Mouse (Mus musculus): Measurements from ENCODE around the gene Slc22a3.

Gene Slc22a3

GRCm38 (mm10) chr17:12507654-12508204 lies at the start of gene Slc22a3:
TSS of gene Slc22a3 (minus strand) at chr17:12507704.
- DNase-seq (ENCODE audit: low spot score) = no peak

DNA sequence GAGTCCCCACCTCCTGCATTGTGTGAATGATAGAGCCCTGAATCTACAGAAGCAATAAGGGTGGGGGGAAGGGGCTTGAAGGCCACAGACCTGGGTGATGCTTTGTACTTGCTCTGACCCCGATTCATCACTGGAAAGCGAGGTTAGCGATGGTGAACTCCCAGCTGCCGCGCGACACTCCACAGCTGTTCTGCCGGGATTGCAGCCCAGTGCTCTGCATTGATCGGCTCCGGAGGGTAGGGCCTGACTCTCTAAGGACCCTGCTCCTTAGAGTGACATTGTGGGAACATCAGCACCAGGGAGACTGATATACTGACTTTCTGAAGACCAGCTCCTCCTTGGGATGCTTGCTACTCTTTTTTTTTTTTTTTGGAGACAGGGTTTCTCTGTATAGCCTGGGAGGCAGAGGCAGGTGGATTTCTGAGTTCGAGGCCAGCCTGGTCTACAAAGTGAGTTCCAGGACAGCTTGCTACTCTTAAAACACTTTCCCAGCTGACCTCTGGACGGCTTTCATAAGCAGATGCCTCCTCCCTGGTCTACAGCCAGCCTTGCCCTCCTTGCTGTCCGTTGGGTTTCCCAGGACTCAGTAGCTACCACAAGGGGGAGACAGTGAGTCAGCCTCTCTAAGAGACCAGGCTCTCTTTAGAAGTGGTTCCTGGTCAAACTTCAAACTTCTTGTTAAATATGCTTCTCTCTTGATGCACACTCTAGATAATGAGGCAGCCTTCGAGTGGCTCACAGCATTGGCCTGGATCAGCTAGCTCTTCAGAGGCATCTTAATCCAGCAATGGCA lies 27.0 kb upstream of the Slc22a3 start:
- DNase-seq (ENCODE audit: low spot score) = peak; percentile 85

DNA sequence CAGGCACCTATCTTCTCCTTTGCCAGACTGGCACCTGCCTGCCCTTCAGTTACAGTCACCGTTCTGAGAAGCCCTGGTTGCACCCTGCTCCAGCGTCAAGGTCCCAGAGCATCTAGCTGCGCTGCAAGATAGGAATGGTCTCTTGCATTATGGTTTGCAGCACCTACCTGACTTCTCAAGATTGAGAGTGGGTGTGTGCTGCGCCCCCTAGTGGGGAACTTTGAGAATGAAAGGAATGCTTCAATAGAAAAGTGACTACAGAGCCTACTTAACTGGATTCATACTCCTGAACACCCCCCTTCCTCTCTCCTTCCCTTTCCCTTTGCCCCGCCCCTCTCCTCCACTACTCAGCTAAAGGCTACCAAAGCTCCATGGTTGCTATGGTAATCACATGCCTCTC lies 24.6 kb upstream of the Slc22a3 start:
- DNase-seq (ENCODE audit: low spot score) = peak; percentile 73

DNA sequence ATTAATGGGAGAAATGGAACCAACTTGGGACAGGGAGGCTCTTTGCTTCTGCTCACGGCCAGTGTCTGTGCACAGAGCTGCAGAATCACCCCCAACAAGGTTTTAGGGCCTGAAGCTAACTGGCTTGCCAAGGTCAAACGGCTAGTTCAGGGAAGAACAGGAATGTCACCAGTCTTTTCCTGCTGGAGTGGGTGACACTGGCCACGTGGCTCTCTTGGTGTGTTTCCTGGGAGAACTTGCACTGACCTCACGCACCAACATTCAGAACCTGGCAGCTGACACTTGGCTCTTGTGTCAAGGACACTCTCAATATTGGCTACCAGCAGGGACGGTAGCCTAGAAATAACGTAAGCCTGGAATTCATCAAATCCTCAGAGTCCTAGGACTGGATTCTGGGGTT lies 22.6 kb upstream of the Slc22a3 start:
- DNase-seq (ENCODE audit: low spot score) = no peak

DNA sequence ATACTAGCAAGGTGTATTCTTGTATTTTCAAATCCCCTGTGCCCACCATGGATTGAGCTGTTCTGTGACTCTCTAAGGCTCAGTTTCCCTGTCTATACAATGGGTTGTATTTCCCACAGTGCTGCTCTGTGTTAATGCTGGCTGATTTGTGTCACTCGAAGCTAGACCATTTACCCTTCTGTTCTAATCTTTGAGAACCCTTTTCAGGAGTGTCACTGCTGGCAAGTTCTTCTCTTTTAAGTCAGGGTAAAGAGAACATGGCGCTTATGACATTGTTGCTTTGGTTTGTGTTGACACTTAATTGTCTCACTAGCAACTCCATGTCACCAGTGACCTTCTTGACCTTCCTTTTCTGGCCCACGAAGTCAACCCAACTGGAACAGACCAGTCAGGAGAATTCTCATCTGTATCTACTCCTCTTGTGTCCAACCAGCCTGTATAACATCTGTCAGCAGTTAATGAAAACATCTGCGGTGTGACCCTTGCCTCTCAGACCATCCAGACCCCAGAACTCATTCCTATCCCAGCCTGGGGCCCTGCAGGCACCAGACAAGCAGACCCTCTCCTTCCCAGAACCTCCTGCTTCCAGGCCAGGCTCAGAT lies 22.0 kb upstream of the Slc22a3 start:
- DNase-seq (ENCODE audit: low spot score) = no peak

GRCm38 (mm10) chr17:12519089-12519488 lies 11.6 kb upstream of the Slc22a3 start:
- no peak for DNase-seq (ENCODE audit: low spot score)

DNA sequence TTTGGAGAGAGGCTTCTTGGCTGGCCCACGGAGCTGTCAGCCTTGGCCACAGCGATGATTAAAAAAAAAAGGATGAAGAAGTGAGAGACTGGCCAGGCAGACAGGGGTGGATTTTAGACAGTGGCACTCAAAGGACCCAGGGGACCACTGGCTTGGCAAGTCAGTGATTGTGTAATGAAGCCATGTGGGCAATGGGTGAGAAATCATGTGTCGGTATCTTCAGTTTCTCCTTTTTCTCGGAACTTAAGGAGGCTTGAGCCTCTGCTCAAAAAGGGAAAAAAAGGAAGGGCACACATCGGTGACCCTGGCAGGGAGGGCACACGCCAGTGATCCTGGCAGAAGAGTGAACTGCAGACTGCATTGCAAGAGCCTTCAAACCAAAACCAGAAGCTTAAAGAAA lies 10.7 kb upstream of the Slc22a3 start:
- no peak for DNase-seq (ENCODE audit: low spot score)

DNA sequence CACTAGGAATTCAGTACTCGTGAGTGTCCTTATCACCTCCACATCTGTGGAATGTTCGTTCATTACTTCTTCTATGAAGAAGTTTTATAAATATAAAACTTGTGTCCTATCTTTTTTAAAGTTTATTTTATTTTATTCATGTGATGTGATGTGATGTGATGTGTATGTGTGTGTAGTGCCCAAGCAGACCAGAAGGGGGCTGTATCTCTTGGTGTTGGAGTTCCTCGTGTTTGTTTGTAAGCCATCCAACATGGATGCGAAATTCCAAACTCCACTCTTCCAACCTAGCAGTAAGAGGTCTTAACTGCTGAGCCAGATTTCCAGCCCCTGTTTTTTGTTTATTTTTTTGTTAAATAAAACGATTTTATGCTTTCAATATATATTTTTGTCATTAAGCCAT lies 6.5 kb upstream of the Slc22a3 start:
- no peak for DNase-seq (ENCODE audit: low spot score)

DNA sequence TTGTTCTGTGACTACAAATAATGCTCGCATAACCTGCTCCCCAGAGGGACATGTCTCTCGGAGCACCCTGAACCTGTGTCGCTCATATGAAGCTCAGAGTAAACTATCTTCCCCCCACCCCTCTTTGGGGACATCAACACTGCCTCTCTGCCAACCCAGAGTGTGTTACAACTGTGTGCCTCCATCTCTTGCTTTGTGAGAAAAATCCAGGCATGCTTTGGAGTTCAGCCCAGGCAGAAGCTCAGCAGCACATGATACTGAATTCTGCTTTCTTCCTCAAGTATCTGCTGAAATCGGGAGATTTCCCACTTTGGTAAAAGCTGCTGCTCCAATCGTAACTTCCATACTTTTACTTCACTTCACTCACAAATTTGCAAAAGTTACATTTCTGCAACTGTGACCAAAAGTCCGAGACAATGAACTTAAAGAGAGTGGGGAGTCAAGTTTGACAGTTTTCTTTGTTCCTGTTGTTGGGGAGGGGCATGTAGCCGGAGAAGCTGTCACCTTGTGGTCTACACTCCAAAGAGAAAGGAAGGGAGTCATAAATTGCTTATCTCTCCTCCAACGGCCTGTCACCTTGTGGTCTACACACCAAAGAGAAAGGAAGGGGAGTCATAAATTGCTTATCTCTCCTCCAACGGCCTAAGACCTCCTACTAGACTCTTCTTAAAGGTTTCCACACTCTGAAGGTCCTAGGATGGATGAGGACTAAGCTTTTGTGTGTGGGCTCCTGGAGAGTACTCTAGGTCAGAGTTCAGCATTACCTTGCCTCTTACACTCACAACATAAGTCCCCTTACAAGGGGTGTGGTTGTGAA lies 5.8 kb upstream of the Slc22a3 start:
- no peak for DNase-seq (ENCODE audit: low spot score)

GRCm38 (mm10) chr17:12511193-12511592 lies 3.7 kb upstream of the Slc22a3 start:
- DNase-seq (ENCODE audit: low spot score) = no peak

DNA sequence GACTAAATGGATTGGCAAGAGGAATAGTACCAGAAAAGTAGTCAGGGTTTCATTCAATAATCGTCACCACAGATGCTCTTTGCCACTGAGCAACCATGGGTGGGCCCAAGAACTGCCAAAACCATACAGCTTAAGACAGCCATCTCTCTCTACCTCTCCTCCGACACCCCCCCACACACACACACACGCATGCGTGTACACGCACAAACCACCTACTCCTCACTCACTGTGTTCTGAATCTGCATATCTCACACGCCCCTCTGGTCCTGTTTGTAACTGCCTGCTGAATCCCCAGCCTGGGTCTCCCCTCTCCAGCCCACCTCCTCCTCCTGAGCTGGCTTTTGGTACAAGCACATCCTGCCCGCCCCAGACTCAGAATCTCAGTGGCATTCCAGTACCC lies 872 bp upstream of the Slc22a3 start:
- DNase-seq (ENCODE audit: low spot score) = no peak

- DNase-seq (ENCODE audit: low spot score) = no peak
These were observed 471 bp downstream of the Slc22a3 start for GRCm38 (mm10) chr17:12506903-12507563.

- DNase-seq (ENCODE audit: low spot score) = no peak
These were observed 1.8 kb downstream of the Slc22a3 start for GRCm38 (mm10) chr17:12505708-12506107.

GRCm38 (mm10) chr17:12499426-12499825 lies 8.1 kb downstream of the Slc22a3 start:
- DNase-seq (ENCODE audit: low spot score) = no peak

- DNase-seq (ENCODE audit: low spot score) = no peak
These were observed 11.9 kb downstream of the Slc22a3 start for GRCm38 (mm10) chr17:12495558-12495957.

GRCm38 (mm10) chr17:12491591-12491990 lies 15.9 kb downstream of the Slc22a3 start:
- no peak for DNase-seq (ENCODE audit: low spot score)

GRCm38 (mm10) chr17:12489888-12490287 lies 17.6 kb downstream of the Slc22a3 start:
- no peak for DNase-seq (ENCODE audit: low spot score)

- no peak for DNase-seq (ENCODE audit: low spot score)
These were observed 21.8 kb downstream of the Slc22a3 start for GRCm38 (mm10) chr17:12485657-12486056.

DNA sequence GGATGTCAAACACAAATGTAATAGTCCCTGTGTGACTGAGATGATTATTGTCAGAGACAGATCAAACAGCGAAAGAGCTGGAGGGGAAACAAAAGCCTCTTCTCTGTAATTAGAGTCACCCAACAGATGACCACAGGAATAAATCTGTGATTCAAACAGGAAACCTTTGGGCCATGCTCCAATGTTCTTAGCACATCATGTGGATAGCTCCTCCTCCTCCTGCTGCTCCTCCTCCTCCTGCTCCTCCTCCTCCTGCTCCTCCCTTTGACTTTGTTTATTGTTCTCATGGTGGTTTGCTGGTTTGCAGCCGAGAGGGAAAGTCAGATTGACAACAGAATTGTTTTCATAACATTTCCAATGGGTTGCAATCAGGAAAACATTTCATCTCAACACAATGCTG lies 28.1 kb downstream of the Slc22a3 start:
- peak; percentile 5 for DNase-seq (ENCODE audit: low spot score)

DNA sequence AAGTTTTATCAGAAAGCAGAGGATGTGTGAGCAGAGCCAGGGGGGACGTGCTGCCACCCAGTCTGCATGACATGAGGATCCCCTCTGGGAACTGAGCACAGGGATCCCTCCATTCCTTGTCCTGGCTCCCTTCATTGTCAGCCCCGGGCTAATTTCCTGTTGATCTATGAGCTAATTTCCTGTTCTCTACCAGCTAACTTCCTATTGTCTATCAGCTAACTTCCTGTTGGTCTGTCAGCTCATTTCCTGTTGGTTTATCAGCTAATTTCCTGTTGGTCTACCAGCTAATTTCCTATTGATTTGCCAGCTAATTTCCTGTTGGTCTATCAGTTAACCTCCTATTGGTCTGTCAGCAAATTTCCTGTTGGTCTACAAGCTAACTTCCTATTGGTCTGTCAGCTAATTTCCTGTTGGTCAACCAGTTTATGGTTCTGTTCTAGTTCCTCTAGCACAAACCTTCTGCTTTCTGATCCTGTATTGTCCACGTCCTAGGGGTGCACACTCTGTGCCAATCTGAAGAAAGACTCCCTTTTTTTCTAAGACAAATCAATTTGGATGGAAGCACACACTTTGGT lies 32.9 kb downstream of the Slc22a3 start:
- no peak for DNase-seq (ENCODE audit: low spot score)

DNA sequence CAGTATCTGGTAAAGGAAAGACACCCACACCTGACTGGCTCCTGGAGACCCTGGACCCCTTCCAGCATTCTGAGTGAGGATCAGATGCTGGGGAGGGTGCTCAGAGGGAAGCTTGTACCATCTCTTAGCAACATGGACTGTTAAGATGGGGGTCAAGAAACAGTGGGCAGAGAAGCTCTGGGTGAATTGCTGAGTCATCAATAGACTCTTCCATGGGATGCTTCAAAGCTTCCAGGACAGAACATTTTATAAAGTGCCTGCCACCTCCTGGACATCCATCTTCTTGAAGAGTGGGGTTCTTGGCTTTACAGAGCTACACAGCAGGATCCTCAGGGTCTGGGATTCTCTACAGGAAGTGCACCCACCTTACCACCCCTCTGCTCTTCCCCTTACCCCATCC lies 35.0 kb downstream of the Slc22a3 start:
- no peak for DNase-seq (ENCODE audit: low spot score)

- no peak for DNase-seq (ENCODE audit: low spot score)
These were observed 38.8 kb downstream of the Slc22a3 start for GRCm38 (mm10) chr17:12468745-12469144.
